Mouse (Mus musculus): ENCODE data around the gene Fancm. TPM values are rescaled to one million over a fixed set of nuclear protein-coding genes. Genes with fewer than 3 reads are reported as not detected.
"Not testable (repeated sequence)": the region's sequence is repeated elsewhere in the genome, so short reads cannot be mapped to it uniquely, and the experiment has no call there.

The Fancm gene
- polyA plus RNA-seq, 1 experiment from 2014 or later: 8.3 TPM

GRCm38 (mm10) chr12:65172959-65173358 is 97.6 kb downstream of the Fancm start:
- WGBS: 31% methylated on average over 8 of the region's 8 CpGs
- ATAC-seq (ENCODE audit: low FRiP score, low TSS enrichment): peak; percentile 44
- not testable (repeated sequence) for DNase-seq; H3K27me3 ChIP-seq (ENCODE audit: control insufficient read depth, insufficient read depth, low read length); H3K9me3 ChIP-seq (ENCODE audit: control insufficient read depth, low read length); H3K36me3 ChIP-seq (ENCODE audit: control insufficient read depth, insufficient read depth, low read length); H3K4me1 ChIP-seq (ENCODE audit: control insufficient read depth, insufficient read depth, low read length); H3K9ac ChIP-seq (replicated peaks; ENCODE audit: low read length)
- Histone ChIP-seq H3K4me3 (replicated peaks; ENCODE audit: low read depth, low read length) (peak overlapping the region; percentile 72), H3K27ac (replicated peaks; ENCODE audit: low read depth, low read length) (peak overlapping the region; percentile 91), H3K4me2 (ENCODE audit: low read length) (peak overlapping the region; percentile 75)

- Histone ChIP-seq H3K9me3 (ENCODE audit: control insufficient read depth, low read length) (no peaks in the 10 kb centered on the region), H3K27ac (replicated peaks; ENCODE audit: low read depth, low read length) (no peak overlapping the region), H3K9ac (replicated peaks; ENCODE audit: low read length) (no peak overlapping the region), H3K4me3 (replicated peaks; ENCODE audit: low read depth, low read length) (no peak overlapping the region), H3K27me3 (ENCODE audit: control insufficient read depth, insufficient read depth, low read length) (no peaks in the 10 kb centered on the region), H3K36me3 (ENCODE audit: control insufficient read depth, insufficient read depth, low read length) (no peaks in the 10 kb centered on the region), H3K4me2 (ENCODE audit: low read length) (no peak overlapping the region), H3K4me1 (ENCODE audit: control insufficient read depth, insufficient read depth, low read length) (no peaks in the 10 kb centered on the region)
- ATAC-seq (ENCODE audit: low FRiP score, low TSS enrichment): no peak
- DNase-seq: no peak
- 87% methylated on average over 5 of the region's 5 CpGs for WGBS
Measured at GRCm38 (mm10) chr12:65173736-65174135, 98.3 kb downstream of the Fancm start.

Other genes starting within 250 kb of the Fancm start
- 2.1 and 3.7 TPM in 2 replicates for gene Gm527, start 157.7 kb upstream of the Fancm start, polyA plus RNA-seq (2014; fragmentation: Nextera tagmentation; extraction: Ambion mirVana)
- gene Klhl28, start 110.1 kb upstream of the Fancm start, polyA plus RNA-seq (2014; fragmentation: Nextera tagmentation; extraction: Ambion mirVana): 30.2 and 38.5 TPM in 2 replicates
- 22.9 and 28.5 TPM in 2 replicates for gene Togaram1, start 109.8 kb upstream of the Fancm start, polyA plus RNA-seq (2014; fragmentation: Nextera tagmentation; extraction: Ambion mirVana)
- gene Prpf39, start 39.3 kb upstream of the Fancm start, polyA plus RNA-seq (2014; fragmentation: Nextera tagmentation; extraction: Ambion mirVana): 57.4 and 61.2 TPM in 2 replicates
- 396 and 403 TPM in 2 replicates for gene Fkbp3, start 1.6 kb upstream of the Fancm start, polyA plus RNA-seq (2014; fragmentation: Nextera tagmentation; extraction: Ambion mirVana)
- 7.3 and 16.6 TPM in 2 replicates for gene Mis18bp1, start 97.0 kb downstream of the Fancm start, polyA plus RNA-seq (2014; fragmentation: Nextera tagmentation; extraction: Ambion mirVana)
- gene Wdr20rt, start 149.9 kb downstream of the Fancm start, polyA plus RNA-seq (2014; fragmentation: Nextera tagmentation; extraction: Ambion mirVana): not detected in 2 replicates